9 mouse cellular contexts compared by ENCODE assay signal in the genomic region with DNA sequence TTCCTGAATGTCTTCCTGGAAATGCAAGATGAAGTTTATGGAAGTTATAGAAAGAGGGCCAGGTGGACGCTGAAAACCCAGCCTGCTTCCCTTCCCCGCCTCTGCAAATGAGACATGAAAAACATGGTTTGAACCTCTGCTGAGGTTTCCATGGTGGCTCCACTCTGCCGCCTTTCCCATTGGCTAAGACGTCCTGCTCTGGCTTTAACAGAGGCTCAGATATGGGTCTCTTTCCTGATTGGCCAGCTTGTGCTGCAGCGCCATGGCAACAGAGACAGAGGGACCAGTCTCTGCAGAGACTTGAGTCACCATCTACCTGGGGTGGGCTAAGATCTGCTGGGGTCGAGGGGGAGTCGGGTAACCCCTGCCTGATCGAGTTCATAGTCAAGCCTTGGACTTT. TPM values are rescaled to one million over a fixed set of nuclear protein-coding genes. Genes with fewer than 3 reads are reported as not detected.
DNase-seq lines count a peak whose midpoint lies in the region; ATAC-seq and TF ChIP-seq lines count a peak whose summit lies in the region.
"Had no signal": no experiment of that assay in that cellular context is flagged by ENCODE, and none has a peak within 500 bp of the region (broad histone marks: within the 10 kb centered on the region; RNA-seq: fewer than 3 reads in every experiment).

No protein-coding gene starts in this region.

- no peaks in the 10 kb centered on the region for H3K27me3 ChIP-seq in forebrain, embryonic 13.5 days
- H3K27me3 ChIP-seq in hindbrain, postnatal 0 days (ENCODE audit: insufficient read depth, low read length): no peaks in the 10 kb centered on the region
- H3K27me3 ChIP-seq in midbrain, embryonic 14.5 days (ENCODE audit: control insufficient read depth, insufficient read depth, low read length): no peaks in the 10 kb centered on the region
- no peaks in the 10 kb centered on the region for H3K27me3 ChIP-seq in heart, adult 2 months (ENCODE audit: control insufficient read depth, insufficient read depth, low read length)
- H3K27me3 ChIP-seq in cerebellum, adult 2 months (ENCODE audit: control insufficient read depth, insufficient read depth, low read length): no peaks in the 10 kb centered on the region
- H3K27me3 ChIP-seq: limb, embryonic 15.5 days had no signal

- no peaks in the 10 kb centered on the region for H3K79me2 ChIP-seq in heart, adult 2 months (replicated peaks; ENCODE audit: control insufficient read depth, insufficient read depth, low read length)

- peaks cover 35% of the 10 kb centered on the region for H3K4me1 ChIP-seq in forebrain, embryonic 13.5 days
- H3K4me1 ChIP-seq in hindbrain, postnatal 0 days (ENCODE audit: insufficient read depth, low read length): peaks cover 28% of the 10 kb centered on the region
- peaks cover 34% of the 10 kb centered on the region for H3K4me1 ChIP-seq in midbrain, embryonic 14.5 days (ENCODE audit: control insufficient read depth, insufficient read depth, low read length)
- peaks cover 2% of the 10 kb centered on the region; the same call in 1 of the 2 replicates for H3K4me1 ChIP-seq in heart, adult 2 months (ENCODE audit: control insufficient read depth, insufficient read depth, low read length)
- peaks cover 20% of the 10 kb centered on the region for H3K4me1 ChIP-seq in cerebellum, adult 2 months (ENCODE audit: control insufficient read depth, insufficient read depth, low read length)
- H3K4me1 ChIP-seq in lung, adult 2 months (ENCODE audit: control insufficient read depth, insufficient read depth, low read length): no peaks in the 10 kb centered on the region

- H3K4me2 ChIP-seq in forebrain, embryonic 13.5 days: no peak overlapping the region
- no peak overlapping the region for H3K4me2 ChIP-seq in hindbrain, postnatal 0 days (ENCODE audit: low read depth, low read length)
- no peak overlapping the region for H3K4me2 ChIP-seq in midbrain, embryonic 14.5 days (ENCODE audit: low read length)
- H3K4me2 ChIP-seq: limb, embryonic 15.5 days had no signal

- TF ChIP-seq EP300 in heart, adult 2 months (IDR thresholded peaks at IDR 0.05; ENCODE audit: insufficient read depth, low read depth, low read length): no peak

- TF ChIP-seq CTCF in brain, embryonic 14.5 days (IDR thresholded peaks at IDR 0.05; ENCODE audit: borderline replicate concordance, extremely low read depth, insufficient read depth, insufficient read length): no peak
- no peak for TF ChIP-seq CTCF in hindbrain, postnatal 0 days (IDR thresholded peaks at IDR 0.05; ENCODE audit: low read depth)
- no peak for TF ChIP-seq CTCF in heart, adult 2 months (IDR thresholded peaks at IDR 0.05)
- TF ChIP-seq CTCF in cerebellum, adult 2 months (IDR thresholded peaks at IDR 0.05; ENCODE audit: borderline replicate concordance, insufficient read depth, low read depth, low read length): no peak
- TF ChIP-seq CTCF in lung, adult 2 months (IDR thresholded peaks at IDR 0.05; ENCODE audit: insufficient read depth, low read length): no peak

- H3K9me3 ChIP-seq in forebrain, embryonic 13.5 days (replicated peaks): no peaks in the 10 kb centered on the region
- no peaks in the 10 kb centered on the region for H3K9me3 ChIP-seq in hindbrain, postnatal 0 days (ENCODE audit: low read length)
- H3K9me3 ChIP-seq in midbrain, embryonic 14.5 days (ENCODE audit: control insufficient read depth, low read length): no peaks in the 10 kb centered on the region
- H3K9me3 ChIP-seq: limb, embryonic 15.5 days had no signal

- H3K27ac ChIP-seq in forebrain, embryonic 13.5 days: no peak overlapping the region
- peak overlapping the region; percentile 78 for H3K27ac ChIP-seq in hindbrain, postnatal 0 days
- peak overlapping the region; percentile 60 for H3K27ac ChIP-seq in midbrain, embryonic 14.5 days (replicated peaks; ENCODE audit: low read depth, low read length)
- H3K27ac ChIP-seq in heart, adult 2 months: no peak overlapping the region
- no peak overlapping the region for H3K27ac ChIP-seq in cerebellum, adult 2 months (ENCODE audit: insufficient read depth, low read length)
- H3K27ac ChIP-seq: limb, embryonic 15.5 days had no signal

- 36% methylated on average over 8 of the region's 8 CpGs for WGBS in forebrain, embryonic 13.5 days
- 17% methylated on average over 8 of the region's 8 CpGs for WGBS in hindbrain, postnatal 0 days
- WGBS in midbrain, embryonic 14.5 days: 24% methylated on average over 8 of the region's 8 CpGs
- 61% methylated on average over 8 of the region's 8 CpGs for WGBS in heart, adult 2 months
- 48% methylated on average over 8 of the region's 8 CpGs for WGBS in cerebellum, adult 2 months
- WGBS in lung, adult 2 months: 49% methylated on average over 8 of the region's 8 CpGs

- no peak for TF ChIP-seq POLR2A in brain, embryonic 14.5 days (IDR thresholded peaks at IDR 0.05; ENCODE audit: borderline replicate concordance, extremely low read depth, insufficient read depth, insufficient read length, poor library complexity, severe bottlenecking)
- TF ChIP-seq POLR2A in heart, adult 2 months (IDR thresholded peaks at IDR 0.05; ENCODE audit: insufficient read depth, low read depth, low read length): no peak
- TF ChIP-seq POLR2A in cerebellum, adult 2 months (IDR thresholded peaks at IDR 0.05; ENCODE audit: borderline replicate concordance, insufficient read depth, low read length): no peak
- no peak for TF ChIP-seq POLR2A in lung, adult 2 months (IDR thresholded peaks at IDR 0.05; ENCODE audit: borderline replicate concordance, extremely low read depth, low read depth, low read length)

- DNase-seq in brain, embryonic 14.5 days (ENCODE audit: low read depth): peak; percentile 83
- peak; percentile 87 for DNase-seq in hindbrain, postnatal 0 days (ENCODE audit: low spot score)
- DNase-seq in midbrain, embryonic 14.5 days: peak; percentile 73
- DNase-seq in heart, postnatal 25 days (ENCODE audit: low spot score): no peak
- DNase-seq in heart, adult 2 months: no peak
- no peak for DNase-seq in cerebellum, adult 2 months
- DNase-seq in lung, adult 2 months: no peak

- no peak overlapping the region for H3K9ac ChIP-seq in forebrain, embryonic 13.5 days
- no peak overlapping the region for H3K9ac ChIP-seq in hindbrain, postnatal 0 days (replicated peaks; ENCODE audit: low read length)
- no peak overlapping the region for H3K9ac ChIP-seq in midbrain, embryonic 14.5 days (replicated peaks; ENCODE audit: low read length)
- H3K9ac ChIP-seq in heart, adult 2 months (ENCODE audit: low read depth, low read length): no peak overlapping the region
- H3K9ac ChIP-seq: limb, embryonic 15.5 days had no signal

- H3K36me3 ChIP-seq in forebrain, embryonic 13.5 days (ENCODE audit: poor library complexity, severe bottlenecking): no peaks in the 10 kb centered on the region
- H3K36me3 ChIP-seq in hindbrain, postnatal 0 days (ENCODE audit: insufficient read depth, low read length): no peaks in the 10 kb centered on the region
- H3K36me3 ChIP-seq in midbrain, embryonic 14.5 days (ENCODE audit: control insufficient read depth, insufficient read depth, low read length): no peaks in the 10 kb centered on the region
- H3K36me3 ChIP-seq in heart, adult 2 months (ENCODE audit: control insufficient read depth, insufficient read depth, low read length): no peaks in the 10 kb centered on the region
- H3K36me3 ChIP-seq: limb, embryonic 15.5 days had no signal

- ATAC-seq in forebrain, embryonic 13.5 days: peak; percentile 63
- peak; percentile 87 for ATAC-seq in hindbrain, postnatal 0 days
- ATAC-seq in midbrain, embryonic 14.5 days (ENCODE audit: low FRiP score, low TSS enrichment): peak; percentile 70

- intact Hi-C loops in heart, postnatal 25 days (cut with DNase I): no loop called here
- intact Hi-C loops in heart, adult 2 months (cut with DNase I): no loop called here

- H3K4me3 ChIP-seq in forebrain, embryonic 13.5 days: no peak overlapping the region
- H3K4me3 ChIP-seq in hindbrain, postnatal 0 days (ENCODE audit: low read length): no peak overlapping the region
- H3K4me3 ChIP-seq in midbrain, embryonic 14.5 days (replicated peaks; ENCODE audit: low read depth, low read length): no peak overlapping the region
- no peak overlapping the region for H3K4me3 ChIP-seq in heart, adult 2 months
- no peak overlapping the region for H3K4me3 ChIP-seq in cerebellum, adult 2 months (replicated peaks; ENCODE audit: insufficient read depth, low read depth, low read length)
- H3K4me3 ChIP-seq in lung, adult 2 months (replicated peaks; ENCODE audit: extremely low read depth, low read depth, low read length): no peak overlapping the region
- H3K4me3 ChIP-seq: limb, embryonic 15.5 days had no signal

RNA-seq across cellular contexts. Expression of a gene that starts 11.9 kb away (rescaled TPM):
- polyA plus RNA-seq in brain, embryonic 14.5 days (2012; rRNA removed): 379 and 484 TPM in 2 replicates
- 470 and 500 TPM in 2 replicates for polyA plus RNA-seq in forebrain, embryonic 13.5 days (2015; fragmentation: Nextera tagmentation; extraction: Ambion mirVana)
- total RNA-seq in hindbrain, postnatal 0 days (2014; rRNA removed): 559 and 659 TPM in 2 replicates
- polyA plus RNA-seq in hindbrain, postnatal 0 days (2015; fragmentation: Nextera tagmentation; extraction: Ambion mirVana): 935 and 978 TPM in 2 replicates
- polyA plus RNA-seq in midbrain, embryonic 14.5 days (2014; fragmentation: Nextera tagmentation; extraction: Ambion mirVana): 643 and 661 TPM in 2 replicates
- total RNA-seq in heart, postnatal 25 days (2021): 100 to 1,000 TPM in 1 of 2 experiments, 10 to 100 TPM in 1; 93.4 to 103 TPM
- total RNA-seq in heart, adult 2 months (2021): 100 to 1,000 TPM in 1 of 2 experiments, 10 to 100 TPM in 1; 75.4 to 106 TPM
- 82.2 and 114 TPM in 2 replicates for polyA plus RNA-seq in heart, adult 2 months (2012; rRNA removed)
- polyA plus RNA-seq in cerebellum, adult 2 months (2012; rRNA removed): 1,631 and 1,702 TPM in 2 replicates
- polyA plus RNA-seq in lung, adult 2 months (2012; rRNA removed): 136 and 154 TPM in 2 replicates

Comparison
In these comparisons a context has a peak if more than half of its experiments do, and no peak if none do; other contexts are left out.
1. DNase-seq: peak in brain, embryonic 14.5 days (single experiment), hindbrain, postnatal 0 days (single experiment) and midbrain, embryonic 14.5 days (single experiment); none in heart, postnatal 25 days (single experiment), heart, adult 2 months (0 of 2), cerebellum, adult 2 months (0 of 2) and lung, adult 2 months (single experiment).
2. H3K27ac ChIP-seq: peak in hindbrain, postnatal 0 days (single experiment) and midbrain, embryonic 14.5 days (single experiment); none in forebrain, embryonic 13.5 days (single experiment), heart, adult 2 months (single experiment) and cerebellum, adult 2 months (single experiment).
3. Peak in every context shown above with its lines, with median percentiles within 50 percentile points of each other: ATAC-seq.